Mouse (Mus musculus): ENCODE data around the gene Olfr412.

Gene Olfr412

DNA sequence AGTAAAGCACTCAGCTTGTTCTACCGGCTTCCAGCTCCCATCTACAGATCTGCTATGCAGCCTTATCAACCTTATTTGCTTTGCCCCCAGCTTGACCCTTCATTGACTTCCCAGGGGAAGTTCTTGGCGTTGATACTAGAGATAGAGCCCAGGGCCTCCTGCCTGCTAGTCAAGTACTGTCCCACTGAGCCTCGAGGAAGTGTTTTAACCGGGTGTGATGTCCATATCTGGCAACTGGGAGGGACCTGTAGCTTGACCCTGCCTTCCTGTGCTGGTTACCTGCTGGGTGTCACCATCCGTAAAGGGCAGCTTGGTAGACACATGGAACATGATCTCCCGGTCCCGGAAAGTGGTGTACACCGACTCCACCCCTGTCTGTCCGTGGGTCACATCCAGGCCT lies 52.2 kb downstream of the Olfr412 start:
- DNase-seq (ENCODE audit: low read depth), result no peak

DNA sequence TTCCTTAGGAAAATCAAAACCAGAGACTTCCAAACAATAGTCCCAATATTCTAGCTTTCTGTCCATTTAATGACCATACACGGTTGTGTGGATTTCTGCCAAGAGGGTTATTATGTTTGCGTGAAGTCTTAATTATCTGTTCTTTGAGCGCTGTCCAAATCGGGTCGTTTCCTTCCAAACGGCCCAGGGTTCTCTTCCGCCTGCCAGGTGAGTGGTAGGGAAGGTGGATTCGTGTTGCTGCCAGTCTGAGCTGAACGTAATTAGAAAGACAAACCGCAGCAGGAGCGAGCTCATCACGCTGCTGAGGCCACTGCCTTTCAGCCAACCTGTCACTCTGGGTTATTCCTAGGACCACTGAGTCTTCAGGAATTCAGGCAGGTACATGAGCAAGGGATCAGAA lies 53.9 kb downstream of the Olfr412 start:
- no peak for DNase-seq (ENCODE audit: low read depth)
